Mouse (Mus musculus) liver, embryonic 11.5 days (tissue): ENCODE data around the gene Capza3. TPM values are rescaled to one million over a fixed set of nuclear protein-coding genes. Genes with fewer than 3 reads are reported as not detected.

Experiments used
- ATAC-seq: fragments of 200-750 bp; cut with Nextera tagmentation; replicated peaks from 2 replicates; pipeline ENCODE4 v1.8.0; 2017; ENCODE audit warnings: moderate number of reproducible peaks, mild to moderate bottlenecking, moderate TSS enrichment, moderate library complexity; ENCODE audit not compliant: low FRiP score
- DNase-seq: peaks from one replicate; pipeline ENCODE4 v3.0.0-alpha.2; 2017; ENCODE audit warnings: low spot score
- H3K27ac ChIP-seq: fragments of 300-500 bp; sonication (generic); 2 replicates; pipeline ENCODE4 v1.5.1; 2014; ENCODE audit warnings: mild to moderate bottlenecking, low read depth, low read length, control low read depth
- H3K27me3 ChIP-seq: fragments of 300-500 bp; sonication (generic); replicated peaks from 2 replicates; pipeline ENCODE4 v1.6.1; 2014; ENCODE audit warnings: low read length, mixed read lengths; ENCODE audit not compliant: control insufficient read depth, insufficient read depth
- H3K36me3 ChIP-seq: fragments of 300-500 bp; sonication (generic); 2 replicates; pipeline ENCODE4 v1.6.1; 2014; ENCODE audit warnings: mild to moderate bottlenecking, low read length, moderate library complexity, mixed read lengths; ENCODE audit not compliant: control insufficient read depth, insufficient read depth
- H3K4me1 ChIP-seq: fragments of 300-500 bp; sonication (generic); replicated peaks from 2 replicates; pipeline ENCODE4 v1.6.1; 2014; ENCODE audit warnings: low read length, mixed read lengths; ENCODE audit not compliant: control insufficient read depth, insufficient read depth
- H3K4me2 ChIP-seq: fragments of 300-500 bp; sonication (generic); 2 replicates; pipeline ENCODE4 v1.6.1; 2014; ENCODE audit warnings: mild to moderate bottlenecking, control low read depth, moderate library complexity
- H3K4me3 ChIP-seq: fragments of 300-500 bp; sonication (generic); 2 replicates; pipeline ENCODE4 v1.5.1; 2014; ENCODE audit warnings: low read depth, low read length, control low read depth
- H3K9ac ChIP-seq: fragments of 300-500 bp; sonication (generic); 2 replicates; pipeline ENCODE4 v1.6.1; 2014; ENCODE audit warnings: low read depth, low read length, control low read depth
- H3K9me3 ChIP-seq: fragments of 300-500 bp; sonication (generic); 2 replicates; pipeline ENCODE4 v1.6.1; 2016; ENCODE audit warnings: low read length, inconsistent platforms, mixed read lengths; ENCODE audit not compliant: control insufficient read depth
- WGBS: fragments of 180-500 bp; shearing (Covaris S2); extraction: QIAGEN DNeasy Blood & Tissue Kit; methylation state at CpG from one replicate; pipeline ENCODE4 v1.1.7; 2014; 5-methylcytosine and 5-hydroxymethylcytosine counted together
- polyA plus RNA-seq: library from polyadenylated mRNA; unstranded; fragments of >200 nt; fragmentation: Nextera tagmentation; extraction: Ambion mirVana; gene quantifications from 2 replicates; pipeline ENCODE4 v1.2.1, GENCODE M21; 2014

The Capza3 gene
- polyA plus RNA-seq, 1 experiment from 2014 or later = not detected

DNA sequence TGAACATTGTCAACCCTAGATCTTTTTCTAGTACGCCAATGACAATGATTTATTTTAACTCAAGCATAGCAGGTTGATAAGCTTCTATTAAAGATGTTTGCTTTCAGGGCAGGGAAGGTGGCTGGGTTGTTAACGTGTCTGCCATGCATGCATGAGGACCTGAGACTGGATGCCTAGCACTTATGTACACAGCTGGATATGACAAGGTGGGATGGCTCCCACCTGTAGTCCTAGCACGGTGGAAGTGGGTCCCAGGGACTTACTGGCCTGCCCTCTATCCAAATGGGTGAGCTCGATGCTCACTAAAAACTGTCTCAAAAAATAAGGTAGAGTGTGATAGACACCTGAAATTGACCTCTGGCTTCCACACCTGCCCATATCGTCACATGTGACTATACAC lies 48.8 kb downstream of the Capza3 start:
- no peak for DNase-seq
- no peaks in the 10 kb centered on the region for H3K36me3 ChIP-seq
- no peaks in the 10 kb centered on the region for H3K9me3 ChIP-seq
- no peaks in the 10 kb centered on the region for H3K4me1 ChIP-seq
- no peak overlapping the region for H3K4me2 ChIP-seq
- H3K9ac ChIP-seq = no peak overlapping the region
- WGBS = 75% methylated on average over 5 of the region's 5 CpGs
- no peak for ATAC-seq
- no peak overlapping the region for H3K4me3 ChIP-seq
- no peak overlapping the region for H3K27ac ChIP-seq
- H3K27me3 ChIP-seq = no peaks in the 10 kb centered on the region

Other genes starting within 250 kb of the Capza3 start
- not detected in 2 replicates for gene Plcz1, start 205 bp downstream of the Capza3 start, polyA plus RNA-seq